In genomic region chr17:5312307-5312706, GRCm38 (mm10) we compare ENCODE assay signal across 13 mouse cellular contexts.
"Had no signal": no experiment of that assay in that cellular context is flagged by ENCODE, and none has a peak within 500 bp of the region (broad histone marks: within the 10 kb centered on the region; RNA-seq: fewer than 3 reads in every experiment).

No protein-coding gene starts in this region.

- DNase-seq: kidney, adult 9 months; kidney, postnatal 14 days; kidney, postnatal 4 days; layer of hippocampus, postnatal 36 days; liver, embryonic 13.5 days; lung, adult 2 months; lung, postnatal 14 days; lung, postnatal 4 days; thymus, adult 18-20 months; thymus, postnatal 36 days had no signal

- H3K4me3 ChIP-seq: left cerebral cortex, adult 2 months; liver, embryonic 13.5 days; midbrain, embryonic 15.5 days; neural tube, embryonic 12.5 days had no signal

- H3K27me3 ChIP-seq: liver, embryonic 13.5 days; midbrain, embryonic 15.5 days; neural tube, embryonic 12.5 days had no signal

- H3K4me1 ChIP-seq: liver, embryonic 13.5 days; neural tube, embryonic 12.5 days had no signal

- H3K4me2 ChIP-seq: liver, embryonic 13.5 days; midbrain, embryonic 15.5 days; neural tube, embryonic 12.5 days had no signal

- H3K9me3 ChIP-seq: liver, embryonic 13.5 days; midbrain, embryonic 15.5 days; neural tube, embryonic 12.5 days had no signal

- H3K27ac ChIP-seq: left cerebral cortex, adult 2 months; liver, embryonic 13.5 days; midbrain, embryonic 15.5 days; neural tube, embryonic 12.5 days had no signal

- H3K36me3 ChIP-seq: midbrain, embryonic 15.5 days had no signal

- H3K9ac ChIP-seq: liver, embryonic 13.5 days; midbrain, embryonic 15.5 days; neural tube, embryonic 12.5 days had no signal
